Comparison of ENCODE assay signal across 9 mouse cellular contexts in the genomic region with DNA sequence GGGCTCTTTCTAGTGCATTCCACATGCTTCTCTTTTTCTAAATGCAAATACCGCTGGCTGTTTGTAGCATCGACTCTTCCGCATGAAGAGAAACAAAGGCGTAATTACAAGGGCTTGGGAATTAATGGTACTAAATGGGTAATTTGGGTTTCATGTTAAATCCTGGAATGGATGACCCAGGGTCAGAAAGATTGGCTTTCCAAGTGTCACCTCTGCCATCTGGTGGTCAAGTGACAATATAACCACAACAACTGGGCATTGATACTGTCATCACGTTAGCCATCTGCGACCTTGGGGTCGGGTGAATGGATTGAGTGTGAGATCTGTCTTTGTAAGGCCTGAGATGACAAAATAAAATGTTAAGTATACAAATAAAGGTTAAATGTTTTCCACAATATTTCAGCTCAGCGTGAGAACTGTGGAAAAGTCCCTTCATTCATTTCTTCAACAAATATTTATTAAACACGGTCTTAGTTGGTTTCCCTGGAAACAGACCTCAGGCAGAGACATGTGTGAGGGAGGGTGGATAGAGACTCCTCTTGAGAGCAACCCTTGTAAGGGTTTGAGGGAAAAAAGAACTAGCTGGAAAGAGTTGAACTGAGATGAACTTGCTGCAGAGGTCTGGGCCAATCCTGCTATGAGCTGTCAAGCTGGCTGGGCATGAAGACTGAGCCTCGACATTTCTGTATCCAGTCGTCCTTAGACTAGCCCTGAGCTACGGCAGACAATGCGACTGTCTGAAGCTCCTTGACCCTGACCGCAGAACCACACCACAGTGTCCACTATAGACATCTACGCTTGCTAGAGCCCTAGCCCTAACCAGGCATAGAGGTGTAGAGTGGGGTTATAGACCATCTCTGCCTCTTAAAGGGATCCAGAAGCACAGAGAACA. TPM values are rescaled to one million over a fixed set of nuclear protein-coding genes. Genes with fewer than 3 reads are reported as not detected.
DNase-seq lines count a peak whose midpoint lies in the region; ATAC-seq lines count a peak whose summit lies in the region.
"Had no signal": no experiment of that assay in that cellular context is flagged by ENCODE, and none has a peak within 500 bp of the region (broad histone marks: within the 10 kb centered on the region; RNA-seq: fewer than 3 reads in every experiment).

No protein-coding gene starts in this region.

- H3K9ac ChIP-seq in kidney, embryonic 14.5 days (ENCODE audit: low read depth, low read length) = no peak overlapping the region
- no peak overlapping the region for H3K9ac ChIP-seq in embryonic facial prominence, embryonic 14.5 days (ENCODE audit: low read depth, low read length)
- no peak overlapping the region for H3K9ac ChIP-seq in lung, embryonic 16.5 days (ENCODE audit: low read length)
- H3K9ac ChIP-seq: liver, embryonic 13.5 days had no signal

- H3K4me2 ChIP-seq in kidney, embryonic 14.5 days (replicated peaks; ENCODE audit: low read depth, low read length) = no peak overlapping the region
- no peak overlapping the region for H3K4me2 ChIP-seq in embryonic facial prominence, embryonic 14.5 days (ENCODE audit: low read depth, low read length)
- no peak overlapping the region for H3K4me2 ChIP-seq in lung, embryonic 16.5 days (ENCODE audit: low read depth, low read length)
- H3K4me2 ChIP-seq: liver, embryonic 13.5 days had no signal

- H3K27me3 ChIP-seq in kidney, embryonic 14.5 days (ENCODE audit: control insufficient read depth, insufficient read depth, low read length) = no peaks in the 10 kb centered on the region
- no peaks in the 10 kb centered on the region for H3K27me3 ChIP-seq in embryonic facial prominence, embryonic 14.5 days (replicated peaks; ENCODE audit: control insufficient read depth, insufficient read depth, low read length)
- no peaks in the 10 kb centered on the region for H3K27me3 ChIP-seq in lung, embryonic 16.5 days (ENCODE audit: control insufficient read depth, insufficient read depth, low read depth, low read length)
- H3K27me3 ChIP-seq in splenic B cell, adult 2 months (ENCODE audit: control insufficient read depth, insufficient read depth, low read length, poor library complexity, severe bottlenecking) = no peaks in the 10 kb centered on the region
- H3K27me3 ChIP-seq: liver, embryonic 13.5 days had no signal

- no peaks in the 10 kb centered on the region for H3K9me3 ChIP-seq in kidney, embryonic 14.5 days (ENCODE audit: control insufficient read depth, low read length)
- no peaks in the 10 kb centered on the region for H3K9me3 ChIP-seq in embryonic facial prominence, embryonic 14.5 days (ENCODE audit: control insufficient read depth, low read length)
- H3K9me3 ChIP-seq in lung, embryonic 16.5 days (ENCODE audit: control insufficient read depth, low read length) = no peaks in the 10 kb centered on the region
- H3K9me3 ChIP-seq: liver, embryonic 13.5 days had no signal

- H3K27ac ChIP-seq in kidney, embryonic 14.5 days (ENCODE audit: low read depth, low read length) = no peak overlapping the region
- H3K27ac ChIP-seq in embryonic facial prominence, embryonic 14.5 days (replicated peaks; ENCODE audit: low read depth, low read length) = no peak overlapping the region
- no peak overlapping the region for H3K27ac ChIP-seq in lung, embryonic 16.5 days (ENCODE audit: low read length)
- H3K27ac ChIP-seq: liver, embryonic 13.5 days had no signal

- no peak overlapping the region for H3K4me3 ChIP-seq in kidney, embryonic 14.5 days (ENCODE audit: low read length)
- H3K4me3 ChIP-seq in embryonic facial prominence, embryonic 14.5 days (ENCODE audit: low read depth, low read length) = no peak overlapping the region
- H3K4me3 ChIP-seq in lung, embryonic 16.5 days (ENCODE audit: low read length) = no peak overlapping the region
- H3K4me3 ChIP-seq: liver, embryonic 13.5 days had no signal

- no peaks in the 10 kb centered on the region for H3K4me1 ChIP-seq in kidney, embryonic 14.5 days (ENCODE audit: control insufficient read depth, insufficient read depth, low read length)
- H3K4me1 ChIP-seq in embryonic facial prominence, embryonic 14.5 days (ENCODE audit: control insufficient read depth, insufficient read depth, low read length) = no peaks in the 10 kb centered on the region
- 0 out of 2 replicates have a peak, but pooled peaks cover 3% of the 10 kb centered on the region for H3K4me1 ChIP-seq in lung, embryonic 16.5 days (replicated peaks; ENCODE audit: control insufficient read depth, insufficient read depth, low read length)
- H3K4me1 ChIP-seq: liver, embryonic 13.5 days had no signal

- no peaks in the 10 kb centered on the region for H3K36me3 ChIP-seq in kidney, embryonic 14.5 days (ENCODE audit: control insufficient read depth, insufficient read depth, low read length)
- no peaks in the 10 kb centered on the region for H3K36me3 ChIP-seq in embryonic facial prominence, embryonic 14.5 days (ENCODE audit: control insufficient read depth, insufficient read depth, low read length)
- no peaks in the 10 kb centered on the region for H3K36me3 ChIP-seq in lung, embryonic 16.5 days (ENCODE audit: control insufficient read depth, insufficient read depth, low read length)
- H3K36me3 ChIP-seq in splenic B cell, adult 2 months (ENCODE audit: control insufficient read depth, insufficient read depth, low read length, poor library complexity, severe bottlenecking) = no peaks in the 10 kb centered on the region
- H3K36me3 ChIP-seq: liver, embryonic 13.5 days had no signal

- peak; percentile 49 for DNase-seq in kidney, adult 9 months
- DNase-seq in NIH3T3 (ENCODE audit: low read depth) = peak; percentile 38
- peak; percentile 41 for DNase-seq in embryonic facial prominence, embryonic 14.5 days (ENCODE audit: low spot score)
- peak; percentile 60 for DNase-seq in splenic B cell, adult 2 months (ENCODE audit: low read depth, low spot score)
- DNase-seq in left cerebral cortex, adult 18-20 months (ENCODE audit: low spot score in 2 of 2) = no peak
- DNase-seq: liver, embryonic 13.5 days had no signal

- no peak for ATAC-seq in kidney, embryonic 14.5 days (ENCODE audit: low FRiP score, low TSS enrichment)
- ATAC-seq in embryonic facial prominence, embryonic 14.5 days (ENCODE audit: low read depth) = no peak
- ATAC-seq in lung, embryonic 16.5 days (ENCODE audit: low read depth) = peak; percentile 42; the same call in 1 of the 2 replicates
- ATAC-seq in monocyte, adult 5-6 weeks (replicated peaks; ENCODE audit: insufficient number of reproducible peaks, low FRiP score, low TSS enrichment, poor library complexity, severe bottlenecking) = no peak

- 52% methylated on average over 15 of the region's 15 CpGs for WGBS in kidney, embryonic 14.5 days
- WGBS in embryonic facial prominence, embryonic 14.5 days = 47% methylated on average over 15 of the region's 15 CpGs
- 43% methylated on average over 15 of the region's 15 CpGs for WGBS in lung, embryonic 16.5 days

RNA-seq across cellular contexts. Expression of a gene that starts 14.7 kb away (rescaled TPM):
- polyA plus RNA-seq in kidney, embryonic 14.5 days (2014; fragmentation: Nextera tagmentation; extraction: Ambion mirVana) = 8.5 and 15.8 TPM in 2 replicates
- 6.2 and 6.9 TPM in 2 replicates for polyA plus RNA-seq in embryonic facial prominence, embryonic 14.5 days (2014; fragmentation: Nextera tagmentation; extraction: Ambion mirVana)
- polyA plus RNA-seq in lung, embryonic 16.5 days (2015; fragmentation: Nextera tagmentation; extraction: Ambion mirVana) = 7.8 and 8.6 TPM in 2 replicates
- 15.4 to 30.0 TPM (median 20.3 TPM) in 3 replicates for total RNA-seq in monocyte, adult 5-6 weeks (2017)
- 10 to 100 TPM; 11.6 to 14.9 TPM for total RNA-seq in left cerebral cortex, adult 18-20 months (2021)

RNA-seq across cellular contexts. Expression of a gene that starts 31.0 kb away (rescaled TPM):
- 10.3 and 13.9 TPM in 2 replicates for polyA plus RNA-seq in kidney, embryonic 14.5 days (2014; fragmentation: Nextera tagmentation; extraction: Ambion mirVana)
- 8.0 and 9.0 TPM in 2 replicates for polyA plus RNA-seq in embryonic facial prominence, embryonic 14.5 days (2014; fragmentation: Nextera tagmentation; extraction: Ambion mirVana)
- polyA plus RNA-seq in lung, embryonic 16.5 days (2015; fragmentation: Nextera tagmentation; extraction: Ambion mirVana) = 10.2 and 10.5 TPM in 2 replicates
- 0.10 TPM in 1 of 3 replicates, not detected in the others for total RNA-seq in monocyte, adult 5-6 weeks (2017)
- 1 to 10 TPM; 4.9 to 6.8 TPM for total RNA-seq in left cerebral cortex, adult 18-20 months (2021)

Comparison
In these comparisons a context has a peak if more than half of its experiments do, and no peak if none do; other contexts are left out.
1. DNase-seq: peak in kidney, adult 9 months (single experiment), NIH3T3 (single experiment), embryonic facial prominence, embryonic 14.5 days (single experiment) and splenic B cell, adult 2 months (single experiment); none in left cerebral cortex, adult 18-20 months (0 of 2).